Mouse (Mus musculus) ES-Bruce4 (cell line): ENCODE results near the gene Sgca.

Experiments
- CTCF ChIP-seq: IDR thresholded peaks from one replicate; pipeline ENCODE4 v1.8.1; 2011; ENCODE audit warnings: low read depth, low read length
- POLR2A ChIP-seq: IDR thresholded peaks from one replicate; pipeline ENCODE4 v1.8.1; 2011; ENCODE audit warnings: low read length; ENCODE audit not compliant: insufficient read depth

- TF ChIP-seq CTCF, result no peak
- TF ChIP-seq POLR2A, result no peak
Observed at GRCm38 (mm10) chr11:95024439-95025184, 48.5 kb upstream of the Sgca start.
